Comparison of ENCODE assay signal across 8 mouse cellular contexts in genomic region chr5:135674821-135675220, GRCm38 (mm10). TPM values are rescaled to one million over a fixed set of nuclear protein-coding genes. Genes with fewer than 3 reads are reported as not detected.
DNase-seq lines count a peak whose midpoint lies in the region; ATAC-seq and TF ChIP-seq lines count a peak whose summit lies in the region.

No protein-coding gene starts in this region.

- 0 out of 2 replicates have a peak overlapping the region, but pooled peaks have one; percentile 23 for H3K9ac ChIP-seq in embryonic facial prominence, embryonic 14.5 days (ENCODE audit: low read depth, low read length)
- no peak overlapping the region for H3K9ac ChIP-seq in heart, embryonic 14.5 days (ENCODE audit: low read length)
- no peak overlapping the region for H3K9ac ChIP-seq in kidney, postnatal 0 days (ENCODE audit: low read depth, low read length)
- no peak overlapping the region for H3K9ac ChIP-seq in limb, embryonic 15.5 days
- no peak overlapping the region for H3K9ac ChIP-seq in midbrain, embryonic 16.5 days (ENCODE audit: low read depth, low read length)

- no peak overlapping the region for H3K4me3 ChIP-seq in embryonic facial prominence, embryonic 14.5 days (ENCODE audit: low read depth, low read length)
- no peak overlapping the region for H3K4me3 ChIP-seq in heart, embryonic 14.5 days (ENCODE audit: control insufficient read depth in 1 of 2, insufficient read depth in 1 of 2, low read depth in 1 of 2, low read length in 2 of 2)
- H3K4me3 ChIP-seq in kidney, postnatal 0 days (replicated peaks; ENCODE audit: low read depth, low read length) = no peak overlapping the region
- no peak overlapping the region for H3K4me3 ChIP-seq in limb, embryonic 15.5 days
- no peak overlapping the region for H3K4me3 ChIP-seq in midbrain, embryonic 16.5 days (ENCODE audit: low read depth, low read length)

- H3K4me1 ChIP-seq in embryonic facial prominence, embryonic 14.5 days (ENCODE audit: control insufficient read depth, insufficient read depth, low read length) = peaks cover 15% of the 10 kb centered on the region; the same call in 1 of the 2 replicates
- H3K4me1 ChIP-seq in heart, embryonic 14.5 days (ENCODE audit: control insufficient read depth in 2 of 2, insufficient read depth in 2 of 2, low read length in 2 of 2) = peaks cover 3 to 4% of the 10 kb centered on the region in 2 experiments; a peak in 2 of 4 replicates
- peaks cover 6% of the 10 kb centered on the region; the same call in 1 of the 2 replicates for H3K4me1 ChIP-seq in kidney, postnatal 0 days (replicated peaks; ENCODE audit: insufficient read depth, low read length)
- H3K4me1 ChIP-seq in limb, embryonic 15.5 days = peaks cover 14% of the 10 kb centered on the region
- peaks cover 20% of the 10 kb centered on the region for H3K4me1 ChIP-seq in midbrain, embryonic 16.5 days (ENCODE audit: control insufficient read depth, insufficient read depth, low read length)

- H3K27me3 ChIP-seq in embryonic facial prominence, embryonic 14.5 days (replicated peaks; ENCODE audit: control insufficient read depth, insufficient read depth, low read length) = no peaks in the 10 kb centered on the region
- 0 out of 2 replicates have a peak, but pooled peaks cover 4% of the 10 kb centered on the region for H3K27me3 ChIP-seq in heart, embryonic 14.5 days (ENCODE audit: control insufficient read depth, insufficient read depth, low read length)
- no peaks in the 10 kb centered on the region for H3K27me3 ChIP-seq in kidney, postnatal 0 days (ENCODE audit: insufficient read depth, low read length)
- no peaks in the 10 kb centered on the region for H3K27me3 ChIP-seq in limb, embryonic 15.5 days
- no peaks in the 10 kb centered on the region for H3K27me3 ChIP-seq in midbrain, embryonic 16.5 days (ENCODE audit: control insufficient read depth, insufficient read depth, low read depth, low read length)

- WGBS in embryonic facial prominence, embryonic 14.5 days = 0% methylated on average over 11 of the region's 11 CpGs
- WGBS in heart, embryonic 14.5 days = 6% methylated on average over 11 of the region's 11 CpGs
- 4% methylated on average over 11 of the region's 11 CpGs for WGBS in kidney, postnatal 0 days
- 3% methylated on average over 11 of the region's 11 CpGs for WGBS in limb, embryonic 15.5 days
- under 1% methylated on average over 9 of the region's 11 CpGs for WGBS in midbrain, embryonic 16.5 days

- no peaks in the 10 kb centered on the region for H3K9me3 ChIP-seq in embryonic facial prominence, embryonic 14.5 days (ENCODE audit: control insufficient read depth, low read length)
- no peaks in the 10 kb centered on the region for H3K9me3 ChIP-seq in heart, embryonic 14.5 days (ENCODE audit: control insufficient read depth, low read length)
- H3K9me3 ChIP-seq in kidney, postnatal 0 days (replicated peaks; ENCODE audit: low read length) = no peaks in the 10 kb centered on the region
- H3K9me3 ChIP-seq in limb, embryonic 15.5 days = no peaks in the 10 kb centered on the region
- H3K9me3 ChIP-seq in midbrain, embryonic 16.5 days (replicated peaks; ENCODE audit: control insufficient read depth, low read length, poor library complexity, severe bottlenecking) = no peaks in the 10 kb centered on the region

- peak; percentile 42 to 78 for DNase-seq in urinary bladder, adult 18-20 months (ENCODE audit: low spot score in 2 of 2)
- no peak for DNase-seq in urinary bladder, adult 2 months (ENCODE audit: low spot score)
- peak; percentile 88 for DNase-seq in embryonic facial prominence, embryonic 14.5 days (ENCODE audit: low spot score)
- peak; percentile 86 for DNase-seq in kidney, postnatal 0 days (ENCODE audit: low spot score)
- peak; percentile 66 for DNase-seq in testis, postnatal 10 days (ENCODE audit: low spot score)

- H3K4me2 ChIP-seq in embryonic facial prominence, embryonic 14.5 days (ENCODE audit: low read depth, low read length) = peak overlapping the region; percentile 40
- H3K4me2 ChIP-seq in heart, embryonic 14.5 days (ENCODE audit: low read length) = peak overlapping the region; percentile 27; the same call in 1 of the 2 replicates
- H3K4me2 ChIP-seq in kidney, postnatal 0 days (ENCODE audit: low read length) = peak overlapping the region; percentile 4; the same call in 1 of the 2 replicates
- peak overlapping the region; percentile 30; the same call in 1 of the 2 replicates for H3K4me2 ChIP-seq in limb, embryonic 15.5 days
- peak overlapping the region; percentile 32 for H3K4me2 ChIP-seq in midbrain, embryonic 16.5 days (ENCODE audit: low read length)

- H3K36me3 ChIP-seq in embryonic facial prominence, embryonic 14.5 days (ENCODE audit: control insufficient read depth, insufficient read depth, low read length) = no peaks in the 10 kb centered on the region
- H3K36me3 ChIP-seq in heart, embryonic 14.5 days (ENCODE audit: control insufficient read depth, insufficient read depth, low read length) = no peaks in the 10 kb centered on the region
- no peaks in the 10 kb centered on the region for H3K36me3 ChIP-seq in kidney, postnatal 0 days (ENCODE audit: insufficient read depth, low read length)
- no peaks in the 10 kb centered on the region for H3K36me3 ChIP-seq in limb, embryonic 15.5 days
- no peaks in the 10 kb centered on the region for H3K36me3 ChIP-seq in midbrain, embryonic 16.5 days (ENCODE audit: control insufficient read depth, insufficient read depth, low read length)

- peak; percentile 65 for ATAC-seq in embryonic facial prominence, embryonic 14.5 days (ENCODE audit: low read depth)
- no peak for ATAC-seq in heart, embryonic 14.5 days (ENCODE audit: insufficient number of reproducible peaks, insufficient read depth, low FRiP score, low read depth)
- peak; percentile 84 for ATAC-seq in kidney, postnatal 0 days (replicated peaks; ENCODE audit: low FRiP score, low read depth)
- ATAC-seq in limb, embryonic 15.5 days (ENCODE audit: insufficient number of reproducible peaks, low FRiP score, low TSS enrichment, low read depth) = no peak
- ATAC-seq in midbrain, embryonic 16.5 days = peak; percentile 87

- TF ChIP-seq CTCF in kidney, postnatal 0 days (IDR thresholded peaks at IDR 0.05; ENCODE audit: low read depth) = no peak

- H3K27ac ChIP-seq in embryonic facial prominence, embryonic 14.5 days (replicated peaks; ENCODE audit: low read depth, low read length) = no peak overlapping the region; the same call in 1 of the 2 replicates
- no peak overlapping the region for H3K27ac ChIP-seq in heart, embryonic 14.5 days (replicated peaks in 1 of 2; ENCODE audit: control insufficient read depth in 1 of 2, insufficient read depth in 1 of 2, low read depth in 2 of 2, low read length in 2 of 2)
- H3K27ac ChIP-seq in kidney, postnatal 0 days = peak overlapping the region; percentile 71
- H3K27ac ChIP-seq in limb, embryonic 15.5 days = no peak overlapping the region
- H3K27ac ChIP-seq in midbrain, embryonic 16.5 days (ENCODE audit: low read length) = peak overlapping the region; percentile 80

RNA-seq across cellular contexts. Expression of gene Por, which starts 5.0 kb away (rescaled TPM):
- 140 and 145 TPM in 2 replicates for polyA plus RNA-seq in urinary bladder, adult 2 months (2012; rRNA removed)
- 61.8 and 61.9 TPM in 2 replicates for polyA plus RNA-seq in embryonic facial prominence, embryonic 14.5 days (2014; fragmentation: Nextera tagmentation; extraction: Ambion mirVana)
- polyA plus RNA-seq in heart, embryonic 14.5 days (2014; fragmentation: Nextera tagmentation; extraction: Ambion mirVana) = 33.2 and 34.9 TPM in 2 replicates
- polyA plus RNA-seq in kidney, postnatal 0 days (2015; fragmentation: Nextera tagmentation; extraction: Ambion mirVana) = 86.4 and 92.2 TPM in 2 replicates
- polyA plus RNA-seq in limb, embryonic 15.5 days (2015; fragmentation: Nextera tagmentation; extraction: Ambion mirVana) = 93.7 and 99.2 TPM in 2 replicates
- 123 and 127 TPM in 2 replicates for polyA plus RNA-seq in midbrain, embryonic 16.5 days (2015; fragmentation: Nextera tagmentation; extraction: Ambion mirVana)

RNA-seq across cellular contexts. Expression of gene Rhbdd2, which starts 42.4 kb away (rescaled TPM):
- polyA plus RNA-seq in urinary bladder, adult 2 months (2012; rRNA removed) = 27.6 and 33.2 TPM in 2 replicates
- polyA plus RNA-seq in embryonic facial prominence, embryonic 14.5 days (2014; fragmentation: Nextera tagmentation; extraction: Ambion mirVana) = 37.1 and 44.2 TPM in 2 replicates
- 34.2 and 36.7 TPM in 2 replicates for polyA plus RNA-seq in heart, embryonic 14.5 days (2014; fragmentation: Nextera tagmentation; extraction: Ambion mirVana)
- polyA plus RNA-seq in kidney, postnatal 0 days (2015; fragmentation: Nextera tagmentation; extraction: Ambion mirVana) = 54.2 and 55.9 TPM in 2 replicates
- 33.3 and 33.4 TPM in 2 replicates for polyA plus RNA-seq in limb, embryonic 15.5 days (2015; fragmentation: Nextera tagmentation; extraction: Ambion mirVana)
- 86.9 and 93.9 TPM in 2 replicates for polyA plus RNA-seq in midbrain, embryonic 16.5 days (2015; fragmentation: Nextera tagmentation; extraction: Ambion mirVana)

Comparison
In these comparisons a context has a peak if more than half of its experiments do, and no peak if none do; other contexts are left out.
1. ATAC-seq: peak in embryonic facial prominence, embryonic 14.5 days (single experiment), kidney, postnatal 0 days (single experiment) and midbrain, embryonic 16.5 days (single experiment); none in heart, embryonic 14.5 days (single experiment) and limb, embryonic 15.5 days (single experiment).
2. H3K27ac ChIP-seq: peak in kidney, postnatal 0 days (single experiment) and midbrain, embryonic 16.5 days (single experiment); none in embryonic facial prominence, embryonic 14.5 days (single experiment), heart, embryonic 14.5 days (0 of 2) and limb, embryonic 15.5 days (single experiment).
3. Peak in every context shown above with its lines, with median percentiles within 50 percentile points of each other: H3K4me2 ChIP-seq.